Mouse (Mus musculus) bone marrow macrophage, adult 2 months (primary cell): ENCODE results near the gene Camsap2.

Source experiments
- CTCF ChIP-seq: IDR thresholded peaks from 2 replicates; pipeline ENCODE4 v1.5.1; 2012; ENCODE audit warnings: low read depth, mild to moderate bottlenecking, low read length, moderate library complexity
- POLR2A ChIP-seq: IDR thresholded peaks from 2 replicates; pipeline ENCODE4 v1.6.1; 2012; ENCODE audit warnings: mild to moderate bottlenecking, low read depth, low read length, borderline replicate concordance

DNA sequence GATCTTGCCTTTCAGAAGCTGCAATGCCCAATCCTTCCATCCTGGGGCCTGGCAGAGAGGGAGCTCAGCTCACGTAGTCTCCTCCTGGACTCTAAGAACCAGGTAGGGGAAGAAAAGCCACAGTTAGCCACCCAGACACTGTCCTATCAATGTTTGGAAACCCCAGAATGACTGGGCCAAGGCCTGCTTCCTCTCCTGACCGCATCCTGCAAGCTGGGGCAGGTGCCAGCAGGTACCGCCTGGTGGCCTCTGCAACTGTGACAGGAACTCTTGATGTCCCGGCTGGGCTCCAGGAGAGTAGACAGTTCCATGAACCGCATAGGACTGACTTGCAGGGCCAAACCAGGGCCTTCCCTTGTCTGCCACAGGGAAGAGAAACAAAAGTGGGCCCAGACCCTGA lies 98.5 kb downstream of the Camsap2 start:
- TF ChIP-seq CTCF (no peak), POLR2A (no peak)
